Mouse (Mus musculus): Measurements from ENCODE around the gene Zbtb7b. TPM values are rescaled to one million over a fixed set of nuclear protein-coding genes. Genes with fewer than 3 reads are reported as not detected.
A peak's percentile ranks its signal among the peaks of the same experiment; 100 is the strongest.

The Zbtb7b gene
- polyA plus RNA-seq, 1 experiment from 2014 or later, result 0.41 TPM

- Histone ChIP-seq H3K27me3 (0 out of 2 replicates have a peak, but pooled peaks cover 4% of the 10 kb centered on the region), H3K4me1 (peaks cover 17% of the 10 kb centered on the region), H3K9me3 (replicated peaks) (no peaks in the 10 kb centered on the region), H3K4me2 (no peak overlapping the region), H3K9ac (no peak overlapping the region), H3K4me3 (no peak overlapping the region), H3K36me3 (ENCODE audit: poor library complexity, severe bottlenecking) (no peaks in the 10 kb centered on the region), H3K27ac (no peak overlapping the region)
- ATAC-seq, result no peak
- WGBS, result 35% methylated on average over 11 of the region's 11 CpGs
Measured at GRCm38 (mm10) chr3:89385451-89385850, 9.1 kb downstream of the Zbtb7b start.

- 50% methylated on average over 11 of the region's 12 CpGs for WGBS
- H3K27ac ChIP-seq, result no peak overlapping the region
- H3K4me1 ChIP-seq, result peaks cover 11% of the 10 kb centered on the region; the same call in 1 of the 2 replicates
- no peak overlapping the region for H3K9ac ChIP-seq
- H3K27me3 ChIP-seq, result 0 out of 2 replicates have a peak, but pooled peaks cover 4% of the 10 kb centered on the region
- no peaks in the 10 kb centered on the region for H3K36me3 ChIP-seq (ENCODE audit: poor library complexity, severe bottlenecking)
- ATAC-seq, result no peak
- H3K4me3 ChIP-seq, result no peak overlapping the region
- H3K4me2 ChIP-seq, result no peak overlapping the region
- H3K9me3 ChIP-seq (replicated peaks), result no peaks in the 10 kb centered on the region
Measured at GRCm38 (mm10) chr3:89384331-89385076, 10.1 kb downstream of the Zbtb7b start.

GRCm38 (mm10) chr3:89383651-89384255, 10.8 kb downstream of the Zbtb7b start:
- no peaks in the 10 kb centered on the region for H3K36me3 ChIP-seq (ENCODE audit: poor library complexity, severe bottlenecking)
- no peak overlapping the region for H3K9ac ChIP-seq
- H3K9me3 ChIP-seq (replicated peaks), result no peaks in the 10 kb centered on the region
- H3K4me3 ChIP-seq, result no peak overlapping the region
- H3K27me3 ChIP-seq, result 0 out of 2 replicates have a peak, but pooled peaks cover 4% of the 10 kb centered on the region
- H3K27ac ChIP-seq, result no peak overlapping the region
- peaks cover 14% of the 10 kb centered on the region for H3K4me1 ChIP-seq
- no peak overlapping the region for H3K4me2 ChIP-seq
- no peak for ATAC-seq
- 84% methylated on average over 5 of the region's 5 CpGs for WGBS

- no peak overlapping the region for H3K4me3 ChIP-seq
- H3K27me3 ChIP-seq, result 0 out of 2 replicates have a peak, but pooled peaks cover 4% of the 10 kb centered on the region
- H3K9me3 ChIP-seq (replicated peaks), result no peaks in the 10 kb centered on the region
- H3K9ac ChIP-seq, result no peak overlapping the region
- WGBS, result 81% methylated on average over 5 of the region's 5 CpGs
- H3K4me2 ChIP-seq, result no peak overlapping the region
- no peak for ATAC-seq
- no peak overlapping the region for H3K27ac ChIP-seq
- H3K36me3 ChIP-seq (ENCODE audit: poor library complexity, severe bottlenecking), result no peaks in the 10 kb centered on the region
- H3K4me1 ChIP-seq, result peaks cover 18% of the 10 kb centered on the region
Measured at GRCm38 (mm10) chr3:89382950-89383349, 11.6 kb downstream of the Zbtb7b start.

GRCm38 (mm10) chr3:89382033-89382882, 12.3 kb downstream of the Zbtb7b start:
- no peak for ATAC-seq
- H3K9ac ChIP-seq, result no peak overlapping the region
- 85% methylated on average over 9 of the region's 9 CpGs for WGBS

GRCm38 (mm10) chr3:89381233-89381632, 13.3 kb downstream of the Zbtb7b start:
- 82% methylated on average over 11 of the region's 11 CpGs for WGBS
- no peaks in the 10 kb centered on the region for H3K36me3 ChIP-seq (ENCODE audit: poor library complexity, severe bottlenecking)
- H3K4me3 ChIP-seq, result no peak overlapping the region
- H3K27me3 ChIP-seq, result 0 out of 2 replicates have a peak, but pooled peaks cover 4% of the 10 kb centered on the region
- H3K4me2 ChIP-seq, result no peak overlapping the region
- H3K27ac ChIP-seq, result no peak overlapping the region
- H3K4me1 ChIP-seq, result peaks cover 15% of the 10 kb centered on the region
- no peak overlapping the region for H3K9ac ChIP-seq
- no peak for ATAC-seq
- H3K9me3 ChIP-seq (replicated peaks), result no peaks in the 10 kb centered on the region

More at GRCm38 (mm10) chr3:89382033-89382882, 12.3 kb downstream of the Zbtb7b start:
- H3K4me3 ChIP-seq, result no peak overlapping the region
- H3K9me3 ChIP-seq (replicated peaks), result no peaks in the 10 kb centered on the region
- no peak overlapping the region for H3K27ac ChIP-seq
- no peaks in the 10 kb centered on the region for H3K36me3 ChIP-seq (ENCODE audit: poor library complexity, severe bottlenecking)
- no peak overlapping the region for H3K4me2 ChIP-seq
- 0 out of 2 replicates have a peak, but pooled peaks cover 4% of the 10 kb centered on the region for H3K27me3 ChIP-seq
- H3K4me1 ChIP-seq, result peaks cover 15% of the 10 kb centered on the region

GRCm38 (mm10) chr3:89380711-89381110, 13.9 kb downstream of the Zbtb7b start:
- Histone ChIP-seq H3K36me3 (ENCODE audit: poor library complexity, severe bottlenecking) (no peaks in the 10 kb centered on the region), H3K4me3 (no peak overlapping the region), H3K4me2 (no peak overlapping the region), H3K4me1 (peaks cover 15% of the 10 kb centered on the region), H3K27ac (no peak overlapping the region), H3K27me3 (0 out of 2 replicates have a peak, but pooled peaks cover 4% of the 10 kb centered on the region), H3K9me3 (replicated peaks) (no peaks in the 10 kb centered on the region), H3K9ac (no peak overlapping the region)
- ATAC-seq, result no peak
- 94% methylated on average over 18 of the region's 18 CpGs for WGBS

- H3K9ac ChIP-seq, result no peak overlapping the region
- H3K4me2 ChIP-seq, result no peak overlapping the region
- WGBS, result 95% methylated on average over 14 of the region's 14 CpGs
- no peaks in the 10 kb centered on the region for H3K9me3 ChIP-seq (replicated peaks)
- H3K4me1 ChIP-seq, result peaks cover 15% of the 10 kb centered on the region
- H3K4me3 ChIP-seq, result no peak overlapping the region
- H3K36me3 ChIP-seq (ENCODE audit: poor library complexity, severe bottlenecking), result no peaks in the 10 kb centered on the region
- no peaks in the 10 kb centered on the region for H3K27me3 ChIP-seq
- ATAC-seq, result no peak
- H3K27ac ChIP-seq, result no peak overlapping the region
Measured at GRCm38 (mm10) chr3:89380291-89380690, 14.3 kb downstream of the Zbtb7b start.

GRCm38 (mm10) chr3:89379388-89380131, 15.0 kb downstream of the Zbtb7b start:
- Histone ChIP-seq H3K27ac (no peak overlapping the region), H3K4me2 (no peak overlapping the region), H3K36me3 (ENCODE audit: poor library complexity, severe bottlenecking) (no peaks in the 10 kb centered on the region), H3K27me3 (no peaks in the 10 kb centered on the region), H3K9ac (no peak overlapping the region), H3K9me3 (replicated peaks) (no peaks in the 10 kb centered on the region), H3K4me1 (peaks cover 11% of the 10 kb centered on the region), H3K4me3 (no peak overlapping the region)
- no peak for ATAC-seq
- WGBS, result 90% methylated on average over 31 of the region's 31 CpGs

GRCm38 (mm10) chr3:89378394-89379067, 16.0 kb downstream of the Zbtb7b start:
- no peaks in the 10 kb centered on the region for H3K9me3 ChIP-seq (replicated peaks)
- H3K4me2 ChIP-seq, result peak overlapping the region; percentile 85
- peaks cover 10% of the 10 kb centered on the region for H3K4me1 ChIP-seq
- peak; percentile 90 for ATAC-seq
- H3K36me3 ChIP-seq (ENCODE audit: poor library complexity, severe bottlenecking), result no peaks in the 10 kb centered on the region
- under 1% methylated on average over 27 of the region's 29 CpGs for WGBS
- peak overlapping the region; percentile 59 for H3K4me3 ChIP-seq
- H3K27me3 ChIP-seq, result no peaks in the 10 kb centered on the region
- H3K27ac ChIP-seq, result no peak overlapping the region
- H3K9ac ChIP-seq, result peak overlapping the region; percentile 78

GRCm38 (mm10) chr3:89377831-89378230, 16.7 kb downstream of the Zbtb7b start:
- Histone ChIP-seq H3K4me1 (peaks cover 10% of the 10 kb centered on the region), H3K36me3 (ENCODE audit: poor library complexity, severe bottlenecking) (no peaks in the 10 kb centered on the region), H3K4me3 (no peak overlapping the region), H3K4me2 (peak overlapping the region; percentile 85), H3K27ac (no peak overlapping the region), H3K27me3 (no peaks in the 10 kb centered on the region), H3K9ac (no peak overlapping the region), H3K9me3 (replicated peaks) (no peaks in the 10 kb centered on the region)
- ATAC-seq, result no peak
- WGBS, result 78% methylated on average over 4 of the region's 4 CpGs

Data from forebrain, embryonic 13.5 days (tissue).